Mouse (Mus musculus) CH12.LX (cell line): Measurements from ENCODE around the gene Klrb1c. TPM values are rescaled to one million over a fixed set of nuclear protein-coding genes. Genes with fewer than 3 reads are reported as not detected.
"Not testable (repeated sequence)": the region's sequence is repeated elsewhere in the genome, so short reads cannot be mapped to it uniquely, and the experiment has no call there.

Source experiments
- DNase-seq: peaks from one replicate; pipeline ENCODE4 v3.0.0-alpha.2; 2013; ENCODE audit errors: extremely low read depth
- H3K27ac ChIP-seq: 2 replicates; pipeline ENCODE4 v1.5.1; 2012; ENCODE audit warnings: low read depth, mild to moderate bottlenecking, control low read depth, moderate library complexity; ENCODE audit not compliant: insufficient read depth
- H3K27me3 ChIP-seq: replicated peaks from 2 replicates; pipeline ENCODE3; 2012; ENCODE audit warnings: inconsistent platforms
- H3K36me3 ChIP-seq, 2 experiments: replicated peaks in 1 of 2; 2 replicates each; pipeline versions ENCODE3 to v1.6.1; 2012; ENCODE audit warnings: inconsistent platforms in 1 of 2, low read length in 1 of 2, mild to moderate bottlenecking in 1 of 2, mixed read lengths in 1 of 2, moderate library complexity in 1 of 2; ENCODE audit not compliant: control insufficient read depth in 1 of 2, insufficient read depth in 1 of 2
- H3K4me1 ChIP-seq, 2 experiments: 2 replicates each; pipeline ENCODE4 v1.6.1; 2012; ENCODE audit warnings: inconsistent platforms in 1 of 2, moderate library complexity in 1 of 2; ENCODE audit not compliant: insufficient read depth in 2 of 2, control insufficient read depth in 1 of 2
- H3K4me2 ChIP-seq: 2 replicates; pipeline ENCODE4 v1.6.1; 2012; ENCODE audit warnings: low read depth, mild to moderate bottlenecking, control low read depth; ENCODE audit not compliant: poor library complexity, insufficient read depth, severe bottlenecking
- H3K4me3 ChIP-seq, 3 experiments: fragments of 150-350 bp in 1 of 3; sonication (generic) in 1 of 3; replicated peaks in 1 of 3; 2 replicates each; pipeline versions ENCODE3 to v1.5.1; 2011 to 2012; ENCODE audit warnings: low read depth in 2 of 3, low read length in 2 of 3, mild to moderate bottlenecking in 2 of 3, moderate library complexity in 2 of 3, control low read depth in 1 of 3, improper control_type of control experiment in 1 of 3, inconsistent platforms in 1 of 3, mixed read lengths in 1 of 3; ENCODE audit not compliant: poor library complexity in 1 of 3
- H3K79me2 ChIP-seq: replicated peaks from 2 replicates; pipeline ENCODE4 v1.6.1; 2012; ENCODE audit warnings: mild to moderate bottlenecking, moderate library complexity; ENCODE audit not compliant: control insufficient read depth, poor library complexity, insufficient read depth, severe bottlenecking; ENCODE audit errors: extremely low read depth
- H3K9ac ChIP-seq: 2 replicates; pipeline ENCODE4 v1.6.1; 2012; ENCODE audit warnings: low read depth, mild to moderate bottlenecking, control low read depth, moderate library complexity; ENCODE audit not compliant: insufficient read depth
- H3K9me3 ChIP-seq: replicated peaks from 2 replicates; pipeline ENCODE3; 2012; ENCODE audit warnings: low read length, inconsistent platforms, mixed read lengths
- BHLHE40 ChIP-seq: IDR thresholded peaks from 2 replicates; pipeline ENCODE4 v1.6.1; 2011; ENCODE audit warnings: mild to moderate bottlenecking, low read depth, low read length, improper control_type of control experiment
- E2F4 ChIP-seq: IDR thresholded peaks from 2 replicates; pipeline ENCODE4 v1.6.1; 2011; ENCODE audit warnings: low read depth, low read length, improper control_type of control experiment; ENCODE audit not compliant: insufficient replicate concordance
- EP300 ChIP-seq: IDR thresholded peaks from 2 replicates; pipeline ENCODE4 v1.6.1; 2011; ENCODE audit warnings: low read length, improper control_type of control experiment
- HCFC1 ChIP-seq: IDR thresholded peaks from 2 replicates; pipeline ENCODE4 v1.6.1; 2012; ENCODE audit warnings: low read depth, mild to moderate bottlenecking, inconsistent platforms, low read length, improper control_type of control experiment
- IRF4 ChIP-seq: IDR thresholded peaks from 2 replicates; pipeline ENCODE4 v1.6.1; 2014; ENCODE audit warnings: low read depth, mild to moderate bottlenecking, inconsistent platforms, low read length, improper control_type of control experiment
- MEF2A ChIP-seq: IDR thresholded peaks from 2 replicates; pipeline ENCODE4 v1.6.1; 2014; ENCODE audit warnings: low read depth, mild to moderate bottlenecking, inconsistent platforms, low read length, improper control_type of control experiment, borderline replicate concordance
- MXI1 ChIP-seq: IDR thresholded peaks from 2 replicates; pipeline ENCODE4 v1.6.1; 2011; ENCODE audit warnings: mild to moderate bottlenecking, low read depth, low read length, improper control_type of control experiment
- MYC ChIP-seq: IDR thresholded peaks from 2 replicates; pipeline ENCODE4 v1.6.1; 2011; ENCODE audit warnings: low read depth, mild to moderate bottlenecking, improper control_type of control experiment, low read length
- NELFE ChIP-seq: IDR thresholded peaks from 2 replicates; pipeline ENCODE4 v1.6.1; 2011; ENCODE audit warnings: low read depth, low read length, improper control_type of control experiment
- NRF1 ChIP-seq: IDR thresholded peaks from 2 replicates; pipeline ENCODE4 v1.6.1; 2014; ENCODE audit warnings: low read depth, mild to moderate bottlenecking, inconsistent platforms, low read length, improper control_type of control experiment, moderate library complexity
- RAD21 ChIP-seq: IDR thresholded peaks from 2 replicates; pipeline ENCODE4 v1.6.1; 2011; ENCODE audit warnings: low read depth, mild to moderate bottlenecking, low read length, improper control_type of control experiment, moderate library complexity
- RCOR1 ChIP-seq: conservative IDR thresholded peaks from 2 replicates; pipeline ENCODE4 v1.6.1; 2012; ENCODE audit warnings: low read depth, mild to moderate bottlenecking, inconsistent platforms, low read length, improper control_type of control experiment
- SIN3A ChIP-seq: IDR thresholded peaks from 2 replicates; pipeline ENCODE4 v1.6.1; 2012; ENCODE audit warnings: low read length, improper control_type of control experiment, inconsistent platforms
- SMC3 ChIP-seq: IDR thresholded peaks from 2 replicates; pipeline ENCODE4 v1.6.1; 2011; ENCODE audit warnings: low read depth, low read length, improper control_type of control experiment
- TBP ChIP-seq: conservative IDR thresholded peaks from 2 replicates; pipeline ENCODE4 v1.6.1; 2011; ENCODE audit warnings: low read depth, low read length, improper control_type of control experiment
- TCF12 ChIP-seq: IDR thresholded peaks from 2 replicates; pipeline ENCODE4 v1.6.1; 2014; ENCODE audit warnings: low read depth, mild to moderate bottlenecking, inconsistent platforms, low read length, improper control_type of control experiment
- USF1 ChIP-seq: IDR thresholded peaks from 2 replicates; pipeline ENCODE4 v1.6.1; 2014; ENCODE audit warnings: low read depth, mild to moderate bottlenecking, inconsistent platforms, low read length, improper control_type of control experiment
- ZC3H11A ChIP-seq: IDR thresholded peaks from 2 replicates; pipeline ENCODE4 v1.6.1; 2012; ENCODE audit warnings: low read depth, mild to moderate bottlenecking, inconsistent platforms, low read length, improper control_type of control experiment
- ZMIZ1 ChIP-seq: IDR thresholded peaks from 2 replicates; pipeline ENCODE4 v1.6.1; 2012; ENCODE audit warnings: low read depth, mild to moderate bottlenecking, inconsistent platforms, low read length, improper control_type of control experiment
- dilution Hi-C: fragments of 300-500 bp; cut with MboI; formaldehyde crosslinking; loops from 2 replicates; pipeline ENCODE4 v1.14.3; 2020; ENCODE audit warnings: low sequenced_read_pairs; ENCODE audit not compliant: extremely low pct_unique_long_range_greater_than_20kb, extremely low pct_ligation_motif_present
- in situ Hi-C: fragments of 300-500 bp; cut with MboI; formaldehyde crosslinking; loops from 3 replicates; pipeline ENCODE4 v1.14.3; 2019; ENCODE audit warnings: low sequenced_read_pairs, low pct_ligation_motif_present, low pct_unique_long_range_greater_than_20kb, mixed read lengths
- polyA plus RNA-seq: library from polyadenylated mRNA; unstranded; fragments of >175 nt; gene quantifications from 2 replicates; pipeline ENCODE4 v1.2.1, GENCODE M21; 2012; ENCODE audit warnings: low read depth; ENCODE audit not compliant: insufficient read length
- total RNA-seq, 2 experiments: library from RNA; depleted of rRNA; stranded (reverse); fragments of 300-350 nt in 1 of 2; fragments of >200 nt in 1 of 2; gene quantifications; 2 replicates each; pipeline ENCODE4 v1.2.3; 2012 to 2014

Klrb1c gene
- total and polyA plus RNA-seq, 3 experiments = not detected

DNA sequence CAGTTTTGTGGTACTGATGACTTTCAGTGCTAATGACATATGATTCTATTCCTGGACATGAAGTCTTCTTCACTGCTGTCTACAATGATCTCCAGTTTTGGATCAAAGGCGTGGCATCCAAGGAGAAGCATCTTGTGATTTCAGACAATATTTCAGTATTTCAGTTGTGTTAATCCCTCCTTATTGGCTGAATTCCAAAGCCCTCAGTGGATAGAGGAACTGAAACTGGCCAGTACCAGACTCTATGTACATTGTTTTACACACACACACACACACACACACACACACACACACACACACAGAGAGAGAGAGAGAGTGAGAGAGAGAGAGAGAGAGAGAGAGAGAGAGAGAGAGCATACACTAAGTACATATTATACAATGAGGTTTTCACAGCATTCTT lies 2.6 kb downstream of the Klrb1c start:
- DNase-seq, H3K79me2 ChIP-seq, H3K4me2 ChIP-seq, H3K4me3 ChIP-seq, H3K9me3 ChIP-seq, dilution Hi-C loops, H3K27ac ChIP-seq, in situ Hi-C loops, H3K27me3 ChIP-seq, H3K36me3 ChIP-seq, H3K9ac ChIP-seq: not testable (repeated sequence)
- H3K4me1 ChIP-seq = peaks cover 24 to 76% of the 10 kb centered on the region in 2 experiments
- TF ChIP-seq SIN3A = peak; percentile 12; the same call in 1 of the 2 replicates
- peak; percentile 88 for TF ChIP-seq EP300
- TF ChIP-seq MEF2A = peak; percentile 62
- TF ChIP-seq IRF4 = peak; percentile 97

DNA sequence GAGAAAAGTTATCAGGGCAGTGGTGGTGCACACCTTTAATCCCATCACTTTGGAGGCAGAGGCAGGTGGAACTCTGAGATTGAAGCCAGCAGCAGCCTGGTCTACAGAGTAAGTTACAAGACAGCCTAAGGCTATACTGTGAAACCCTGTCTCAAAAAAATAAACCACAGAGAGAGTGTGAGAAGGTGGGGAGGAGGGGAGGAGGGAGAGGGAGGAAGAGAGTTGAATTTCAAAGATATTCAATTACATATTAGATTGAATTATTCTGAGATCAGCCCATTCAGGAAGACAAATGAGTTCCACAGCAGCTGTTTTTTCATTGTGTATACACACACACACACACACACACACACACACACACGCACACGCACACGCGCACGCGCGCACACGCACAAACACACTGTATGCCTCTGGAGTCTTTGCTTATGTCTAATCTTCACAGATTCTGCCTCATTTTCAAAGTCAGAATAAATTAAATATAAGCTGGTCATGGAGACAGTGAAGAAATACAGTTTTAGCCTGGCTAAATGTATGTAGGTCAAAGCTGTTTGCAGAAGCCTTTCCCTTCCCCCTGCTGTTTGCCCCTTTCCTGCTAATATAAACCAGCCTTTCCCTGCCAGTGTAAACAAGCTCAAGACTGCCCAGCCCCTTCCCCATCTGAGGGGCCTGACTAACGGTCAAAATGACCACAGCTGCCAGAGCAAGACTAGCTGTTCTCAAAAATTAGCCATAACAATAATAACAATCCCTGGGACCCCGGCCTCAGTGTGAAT lies 19.3 kb downstream of the Klrb1c start:
- H3K27ac ChIP-seq = no peak overlapping the region
- peaks cover 15% of the 10 kb centered on the region for H3K9me3 ChIP-seq
- TF ChIP-seq E2F4 (no peak), SMC3 (no peak), NRF1 (no peak), RAD21 (no peak), BHLHE40 (no peak), USF1 (no peak), TBP (no peak), HCFC1 (no peak), RCOR1 (no peak), ZMIZ1 (no peak), ZC3H11A (no peak), TCF12 (no peak), NELFE (no peak), MYC (no peak), MXI1 (no peak)
- TF ChIP-seq, all 38 proteins: peak for 0
- Histone ChIP-seq H3K79me2 (no peaks in the 10 kb centered on the region), H3K27me3 (no peaks in the 10 kb centered on the region), H3K9ac (no peak overlapping the region), H3K4me1 (peaks cover 3 to 55% of the 10 kb centered on the region in 2 experiments; a peak in 2 of 4 replicates), H3K4me2 (no peak overlapping the region), H3K36me3 (no peaks in the 10 kb centered on the region), H3K4me3 (no peak overlapping the region)
- DNase-seq = no peak
- dilution Hi-C loops (no loop called here), in situ Hi-C loops (no loop called here)
